Mouse (Mus musculus): ENCODE results near the gene Ect2.

DNA sequence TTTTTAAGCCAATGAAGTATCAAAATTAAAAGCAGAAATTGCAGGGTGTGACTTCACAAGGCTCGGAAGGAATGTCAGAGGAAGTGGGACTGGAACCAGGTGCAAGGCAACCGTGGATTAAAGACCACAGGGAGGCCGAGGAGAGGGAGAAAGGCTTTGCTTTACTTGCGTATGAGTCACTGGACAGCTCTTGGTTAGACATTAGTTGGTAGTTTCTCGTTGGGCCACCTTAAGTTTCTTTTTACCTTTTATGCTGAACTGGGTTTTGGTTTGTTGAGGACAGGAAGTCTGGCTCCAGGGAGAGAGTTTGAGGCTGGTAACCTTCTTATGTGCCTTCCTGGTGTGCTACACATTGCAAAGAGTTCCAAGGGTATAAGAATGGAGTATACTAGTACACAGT lies 44.1 kb upstream of the Ect2 start:
- TF ChIP-seq POLR2A (IDR thresholded peaks at IDR 0.05; ENCODE audit: low read depth, low read length): no peak
- no peak for TF ChIP-seq CTCF (conservative IDR thresholded peaks at IDR 0.05; ENCODE audit: insufficient read depth, insufficient read length, low read depth, low read length)

All from kidney, adult 2 months (tissue).